ENCODE assay signal across 9 mouse cellular contexts in genomic region chr6:120821715-120822114, GRCm38 (mm10). TPM values are rescaled to one million over a fixed set of nuclear protein-coding genes. Genes with fewer than 3 reads are reported as not detected.
DNase-seq lines count a peak whose midpoint lies in the region; ATAC-seq and TF ChIP-seq lines count a peak whose summit lies in the region.
"Had no signal": no experiment of that assay in that cellular context is flagged by ENCODE, and none has a peak within 500 bp of the region (broad histone marks: within the 10 kb centered on the region; RNA-seq: fewer than 3 reads in every experiment).

No protein-coding gene starts in this region.

- no peak for TF ChIP-seq POLR2A in spleen, adult 2 months (IDR thresholded peaks at IDR 0.05; ENCODE audit: low read depth, low read length)

- H3K36me3 ChIP-seq in erythroblast, embryonic 14.5 days (ENCODE audit: control insufficient read depth), result peaks cover 42% of the 10 kb centered on the region
- H3K36me3 ChIP-seq in spleen, adult 2 months (ENCODE audit: control insufficient read depth, insufficient read depth, low read length), result peaks cover 19% of the 10 kb centered on the region
- H3K36me3 ChIP-seq in liver, embryonic 11.5 days (ENCODE audit: control insufficient read depth, insufficient read depth, low read length), result peaks cover 25% of the 10 kb centered on the region
- H3K36me3 ChIP-seq in stomach, postnatal 0 days (ENCODE audit: control insufficient read depth, insufficient read depth, low read length), result peaks cover 8% of the 10 kb centered on the region

- no peak for TF ChIP-seq CTCF in spleen, adult 2 months (IDR thresholded peaks at IDR 0.05; ENCODE audit: extremely low read depth, insufficient read depth, insufficient read length, insufficient replicate concordance)
- no peak for TF ChIP-seq CTCF in stomach, postnatal 0 days (IDR thresholded peaks at IDR 0.05; ENCODE audit: low read depth)

- H3K27ac ChIP-seq in spleen, adult 2 months (ENCODE audit: insufficient read depth, low read length), result no peak overlapping the region
- peak overlapping the region; percentile 19 for H3K27ac ChIP-seq in liver, embryonic 11.5 days (ENCODE audit: low read depth, low read length)
- H3K27ac ChIP-seq in stomach, postnatal 0 days (replicated peaks), result peak overlapping the region; percentile 98

- H3K4me1 ChIP-seq in erythroblast, embryonic 14.5 days (ENCODE audit: control insufficient read depth), result peaks cover 59% of the 10 kb centered on the region
- peaks cover 5% of the 10 kb centered on the region; the same call in 1 of the 2 replicates for H3K4me1 ChIP-seq in spleen, adult 2 months (ENCODE audit: control insufficient read depth, insufficient read depth, insufficient read length)
- H3K4me1 ChIP-seq in liver, embryonic 11.5 days (replicated peaks; ENCODE audit: control insufficient read depth, insufficient read depth, low read length), result peaks cover 8% of the 10 kb centered on the region; the same call in 1 of the 2 replicates
- no peaks in the 10 kb centered on the region for H3K4me1 ChIP-seq in stomach, postnatal 0 days (replicated peaks; ENCODE audit: control insufficient read depth, insufficient read depth)

- no peak for ATAC-seq in erythroblast, adult 5-6 weeks (replicated peaks; ENCODE audit: low FRiP score, poor library complexity, severe bottlenecking)
- no peak for ATAC-seq in liver, embryonic 11.5 days (replicated peaks; ENCODE audit: low FRiP score)
- ATAC-seq in stomach, postnatal 0 days (ENCODE audit: low FRiP score, low TSS enrichment), result no peak

- no peak for TF ChIP-seq EP300 in stomach, postnatal 0 days (optimal IDR thresholded peaks at IDR 0.05)

- peak overlapping the region; percentile 100 for H3K4me3 ChIP-seq in erythroblast, embryonic 14.5 days (replicated peaks)
- H3K4me3 ChIP-seq in spleen, adult 2 months (ENCODE audit: extremely low read depth, insufficient read depth, insufficient read length), result peak overlapping the region; percentile 73
- H3K4me3 ChIP-seq in liver, embryonic 11.5 days (ENCODE audit: low read depth, low read length), result peak overlapping the region; percentile 81
- H3K4me3 ChIP-seq in stomach, postnatal 0 days (ENCODE audit: low read depth, low read length), result peak overlapping the region; percentile 88

- 32% methylated on average over 5 of the region's 5 CpGs for WGBS in spleen, adult 2 months
- WGBS in liver, embryonic 11.5 days, result 48% methylated on average over 5 of the region's 5 CpGs
- 39% methylated on average over 5 of the region's 5 CpGs for WGBS in stomach, postnatal 0 days

- H3K27me3 ChIP-seq in erythroblast, embryonic 14.5 days (ENCODE audit: control insufficient read depth), result no peaks in the 10 kb centered on the region
- H3K27me3 ChIP-seq in spleen, adult 2 months (ENCODE audit: control insufficient read depth, insufficient read depth, low read length), result no peaks in the 10 kb centered on the region
- no peaks in the 10 kb centered on the region for H3K27me3 ChIP-seq in liver, embryonic 11.5 days (replicated peaks; ENCODE audit: control insufficient read depth, insufficient read depth, low read length)
- no peaks in the 10 kb centered on the region for H3K27me3 ChIP-seq in stomach, postnatal 0 days (ENCODE audit: control insufficient read depth, insufficient read depth, low read length)

- no peak for DNase-seq in spleen, adult 2 months (ENCODE audit: low read depth in 1 of 2, low spot score in 2 of 2)
- no peak for DNase-seq in spleen, postnatal 4 days (ENCODE audit: low spot score in 2 of 2)
- DNase-seq in liver, embryonic 11.5 days (ENCODE audit: low spot score), result no peak
- DNase-seq in stomach, postnatal 0 days (ENCODE audit: low spot score), result no peak
- DNase-seq in B cell, adult 2 months, result no peak
- DNase-seq in urinary bladder, postnatal 36 days (ENCODE audit: low spot score in 2 of 2), result no peak
- DNase-seq: cerebellum, postnatal 14 days had no signal

- H3K4me2 ChIP-seq in liver, embryonic 11.5 days, result peak overlapping the region; percentile 74
- peak overlapping the region; percentile 62 for H3K4me2 ChIP-seq in stomach, postnatal 0 days (replicated peaks; ENCODE audit: low read depth)

- peak overlapping the region; percentile 74 for H3K9ac ChIP-seq in liver, embryonic 11.5 days (ENCODE audit: low read depth, low read length)
- H3K9ac ChIP-seq in stomach, postnatal 0 days (ENCODE audit: low read length), result peak overlapping the region; percentile 89

- no peaks in the 10 kb centered on the region for H3K9me3 ChIP-seq in erythroblast, embryonic 14.5 days (ENCODE audit: control insufficient read depth, low read length)
- H3K9me3 ChIP-seq in liver, embryonic 11.5 days (ENCODE audit: control insufficient read depth, low read length), result peaks cover 3% of the 10 kb centered on the region; the same call in 1 of the 2 replicates
- H3K9me3 ChIP-seq in stomach, postnatal 0 days (ENCODE audit: control insufficient read depth, low read length), result no peaks in the 10 kb centered on the region

RNA-seq across cellular contexts. Expression of gene Atp6v1e1, which starts 0.9 kb away (rescaled TPM):
- 19.0 and 20.2 TPM in 2 replicates for polyA plus RNA-seq in erythroblast, embryonic 14.5 days (2012)
- total RNA-seq in erythroblast, adult 5-6 weeks (2015; ENCODE audit: low replicate concordance), result 131 and 140 TPM in 2 replicates
- total RNA-seq in erythroblast, adult 5-6 weeks (2017; ENCODE audit: low replicate concordance), result 234 and 332 TPM in 2 replicates
- 59.8 and 73.7 TPM in 2 replicates for polyA plus RNA-seq in spleen, adult 2 months (2012; rRNA removed)
- 160 and 164 TPM in 2 replicates for polyA plus RNA-seq in liver, embryonic 11.5 days (2014; fragmentation: Nextera tagmentation; extraction: Ambion mirVana)
- polyA plus RNA-seq in stomach, postnatal 0 days (2015; fragmentation: Nextera tagmentation; extraction: Ambion mirVana), result 251 and 252 TPM in 2 replicates

RNA-seq across cellular contexts. Expression of gene Bcl2l13, which starts 14.3 kb away (rescaled TPM):
- polyA plus RNA-seq in erythroblast, embryonic 14.5 days (2012), result 15.0 and 17.5 TPM in 2 replicates
- 20.9 and 27.0 TPM in 2 replicates for total RNA-seq in erythroblast, adult 5-6 weeks (2015; ENCODE audit: low replicate concordance)
- 38.6 and 38.7 TPM in 2 replicates for total RNA-seq in erythroblast, adult 5-6 weeks (2017; ENCODE audit: low replicate concordance)
- 13.5 and 18.0 TPM in 2 replicates for polyA plus RNA-seq in spleen, adult 2 months (2012; rRNA removed)
- polyA plus RNA-seq in liver, embryonic 11.5 days (2014; fragmentation: Nextera tagmentation; extraction: Ambion mirVana), result 52.3 and 66.2 TPM in 2 replicates
- 18.4 and 18.5 TPM in 2 replicates for polyA plus RNA-seq in stomach, postnatal 0 days (2015; fragmentation: Nextera tagmentation; extraction: Ambion mirVana)

RNA-seq across cellular contexts. Expression of gene Slc25a18, which starts 48.3 kb away (rescaled TPM):
- 0.10 and 0.15 TPM in 2 replicates for polyA plus RNA-seq in erythroblast, embryonic 14.5 days (2012)
- total RNA-seq in erythroblast, adult 5-6 weeks (2015; ENCODE audit: low replicate concordance), result not detected in 2 replicates
- total RNA-seq in erythroblast, adult 5-6 weeks (2017; ENCODE audit: low replicate concordance), result 0.26 TPM in 1 of 2 replicates, not detected in the other
- polyA plus RNA-seq in spleen, adult 2 months (2012; rRNA removed), result 0.14 and 0.25 TPM in 2 replicates
- 0.08 TPM in 1 of 2 replicates, not detected in the other for polyA plus RNA-seq in liver, embryonic 11.5 days (2014; fragmentation: Nextera tagmentation; extraction: Ambion mirVana)
- 0.10 and 0.13 TPM in 2 replicates for polyA plus RNA-seq in stomach, postnatal 0 days (2015; fragmentation: Nextera tagmentation; extraction: Ambion mirVana)
